Mouse (Mus musculus) layer of hippocampus, postnatal 25 days (tissue): ENCODE results near the gene Tnnt3. TPM values are rescaled to one million over a fixed set of nuclear protein-coding genes. Genes with fewer than 3 reads are reported as not detected.

Experiments used
- DNase-seq, 2 experiments: peaks; one replicate each; pipeline ENCODE4 v3.0.0; 2022; ENCODE audit warnings: mixed read lengths in 2 of 2, low spot score in 1 of 2; ENCODE audit errors: extremely low spot score in 1 of 2
- total RNA-seq, 2 experiments: library from RNA; stranded (reverse); gene quantifications; 2 replicates each; pipeline ENCODE4 v1.2.3; 2021

Tnnt3 gene
- not detected for total RNA-seq

DNA sequence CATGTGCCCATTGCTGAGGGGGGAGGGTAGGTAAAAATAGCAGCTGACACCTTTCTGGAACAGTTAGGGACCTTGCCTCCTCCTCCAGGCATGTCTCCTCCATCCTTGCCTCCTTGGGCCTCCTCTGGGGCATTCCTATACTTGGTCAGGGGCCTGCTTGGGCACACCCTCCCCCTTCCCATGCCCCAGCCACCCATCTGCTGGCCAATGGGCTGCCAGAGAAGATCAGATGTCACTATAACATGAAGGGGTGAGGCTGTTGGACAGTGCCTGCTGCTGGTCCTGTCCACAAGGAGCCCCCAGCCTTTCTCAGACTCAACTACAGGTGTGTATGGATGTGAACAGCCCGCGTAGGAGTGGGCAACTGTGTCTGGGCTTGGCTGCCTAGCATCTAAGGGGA is at the start of gene Tnnt3:
Tnnt3 (plus strand) TSS at position 262 of the 400 bp plus-strand sequence.
- DNase-seq, result no peak

DNA sequence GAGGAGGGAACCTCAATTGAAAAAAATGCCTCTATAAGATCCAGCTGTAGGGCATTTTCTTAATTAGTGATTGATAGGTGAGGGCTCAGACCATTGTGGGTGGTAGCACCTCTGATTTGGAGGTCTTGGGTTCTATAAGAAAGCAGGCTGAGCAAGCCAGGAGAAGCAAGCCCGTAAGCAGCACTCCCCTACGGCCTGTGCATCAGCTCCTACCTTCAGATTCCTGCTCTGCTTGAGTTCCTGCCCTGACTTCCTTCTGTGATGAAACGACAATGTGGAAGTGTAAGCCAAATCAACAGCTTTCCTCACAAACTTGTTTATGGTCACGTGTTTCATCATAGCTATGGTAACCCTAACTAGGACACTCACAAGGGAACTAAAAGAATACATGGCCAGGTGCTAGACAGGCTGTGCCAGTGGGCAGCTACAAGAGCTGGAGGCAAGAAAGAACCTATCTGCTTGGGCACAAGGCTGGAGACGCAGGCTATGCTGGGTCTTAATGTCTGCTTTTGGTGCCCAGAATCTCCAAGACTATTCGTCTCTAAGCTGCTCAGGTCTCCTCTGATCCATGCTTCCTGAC is 49.5 kb upstream of the Tnnt3 start:
- DNase-seq, result no peak

DNA sequence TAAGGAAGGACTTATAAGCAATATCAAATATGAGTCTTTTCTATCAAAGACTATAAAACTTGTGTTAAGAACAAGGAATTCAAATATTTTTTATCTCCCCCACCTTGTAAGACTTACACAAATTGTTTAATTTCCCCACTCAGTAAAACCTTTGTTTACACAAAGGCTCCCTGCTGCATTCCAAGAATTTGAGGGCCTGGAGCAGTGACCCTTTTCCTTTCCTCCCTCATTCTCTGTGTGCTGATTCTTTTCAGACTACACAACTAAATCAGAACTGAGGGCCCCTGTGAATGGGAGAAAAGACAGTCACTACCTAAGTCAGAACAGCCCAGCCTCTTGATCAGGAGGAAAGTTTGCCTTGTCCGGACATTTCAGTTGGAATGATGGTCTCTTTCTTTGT is 43.9 kb upstream of the Tnnt3 start:
- no peak for DNase-seq

DNA sequence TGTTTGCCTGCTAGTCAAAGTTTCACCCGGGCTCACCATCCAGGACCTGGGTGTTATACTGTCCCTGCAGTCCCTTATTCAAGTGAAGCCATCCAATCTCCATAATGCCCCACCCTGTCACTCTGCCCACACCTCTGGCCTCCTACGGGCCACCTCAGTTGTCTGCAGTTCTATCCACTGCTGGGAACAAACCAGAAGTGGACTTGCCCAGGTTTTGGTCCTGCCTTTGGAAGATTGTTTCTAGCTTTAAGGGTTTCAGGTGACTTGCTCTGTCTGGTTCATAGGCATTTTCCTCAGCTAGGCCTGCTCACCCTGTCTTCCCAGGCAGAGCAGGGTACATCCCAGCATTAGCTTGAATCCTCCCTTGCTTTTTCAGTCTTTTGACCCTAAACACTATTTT is 43.4 kb upstream of the Tnnt3 start:
- DNase-seq, result no peak

DNA sequence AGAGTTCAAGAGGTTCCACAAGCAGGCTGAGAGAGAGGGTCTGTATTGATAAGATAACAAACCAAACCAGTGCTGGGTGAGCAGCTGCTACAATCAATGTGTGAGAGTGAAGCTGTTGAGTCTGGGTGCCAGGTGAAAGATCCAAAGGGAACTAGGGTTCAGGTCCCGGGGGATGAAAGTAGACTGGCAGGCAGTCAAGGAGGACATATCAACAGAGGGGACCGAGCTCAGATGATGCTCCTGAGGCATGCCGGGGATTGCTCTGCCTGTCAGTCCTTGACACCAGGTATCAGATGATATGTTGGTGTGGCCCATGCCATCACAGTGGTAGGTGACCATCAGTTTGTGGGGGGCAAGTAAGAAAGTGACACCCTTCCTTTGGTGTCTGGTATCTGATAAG is 41.8 kb upstream of the Tnnt3 start:
- no peak for DNase-seq

DNA sequence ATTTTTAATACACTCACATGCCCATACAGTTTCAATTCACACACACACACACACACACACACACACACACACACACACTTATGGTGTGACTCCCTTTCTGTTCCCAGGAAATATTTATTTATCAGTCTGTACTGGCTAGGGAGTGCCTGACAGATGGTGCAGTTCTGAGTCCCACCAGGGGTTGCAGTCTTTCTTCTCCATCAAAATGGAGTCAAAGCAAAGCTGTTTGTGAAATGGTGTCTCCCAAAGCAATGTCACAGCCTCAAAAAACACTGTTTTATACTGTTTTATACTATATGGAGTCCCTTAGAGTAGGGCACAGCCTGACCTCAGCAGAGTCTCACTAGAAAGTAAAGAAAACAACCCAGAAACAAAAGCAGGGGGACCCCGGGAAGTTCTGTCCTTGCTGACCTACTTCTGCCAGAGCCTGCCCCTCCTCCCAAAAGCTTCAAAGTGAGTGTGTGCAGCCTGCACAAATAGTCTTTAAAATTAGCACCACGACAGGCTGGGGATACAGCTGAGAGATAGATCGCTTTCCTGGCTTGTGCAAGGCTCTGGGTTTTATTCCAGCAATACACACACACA is 41.3 kb upstream of the Tnnt3 start:
- DNase-seq, result no peak

DNA sequence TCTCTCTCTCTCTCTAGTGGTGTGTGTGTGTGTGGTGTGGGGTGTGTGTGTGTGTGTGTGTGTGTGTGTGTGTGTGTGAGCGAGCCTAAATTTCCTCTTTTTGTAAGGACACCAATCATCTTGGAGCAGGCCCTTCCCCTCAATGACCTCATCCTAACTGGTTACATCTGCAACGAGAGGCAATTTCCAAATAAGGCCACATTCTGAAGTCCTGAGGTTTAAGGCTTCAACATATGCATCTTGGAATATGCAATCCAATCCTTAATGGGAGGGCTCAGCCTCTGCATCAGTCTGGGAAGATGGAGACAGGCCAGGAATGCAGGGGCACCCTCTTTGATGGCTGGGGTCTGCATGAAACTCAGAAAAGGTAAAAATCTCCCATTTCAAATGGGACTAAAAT is 40.6 kb upstream of the Tnnt3 start:
- DNase-seq, result no peak

DNA sequence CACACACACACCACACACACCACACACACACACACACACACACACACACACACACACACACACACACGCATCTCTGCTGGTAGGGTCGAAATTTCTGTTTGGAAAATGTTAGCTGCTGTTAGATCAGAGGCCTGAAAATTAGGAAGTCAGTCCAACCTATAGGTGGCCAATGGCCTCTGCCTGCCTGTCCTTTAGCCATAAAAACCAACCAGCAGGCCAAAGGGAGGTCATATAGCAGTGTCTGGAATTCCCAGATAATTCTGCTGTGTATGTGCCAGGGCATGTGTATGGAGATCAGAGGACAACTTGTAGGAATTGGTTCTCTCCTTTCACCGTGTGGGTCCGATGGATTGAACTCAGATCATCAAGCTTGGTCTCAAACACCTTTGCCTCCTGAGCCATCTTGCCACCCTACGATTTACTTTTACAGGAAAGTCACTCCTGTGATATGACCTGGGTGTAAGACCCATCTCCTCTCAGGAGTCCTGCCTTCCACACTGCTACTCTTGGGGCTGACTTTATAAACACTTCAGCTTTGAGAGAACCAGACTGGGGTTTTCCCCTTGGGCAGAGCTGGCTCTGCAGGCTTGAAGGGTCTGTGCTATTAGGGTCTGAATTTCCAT is 39.8 kb upstream of the Tnnt3 start:
- DNase-seq, result no peak

DNA sequence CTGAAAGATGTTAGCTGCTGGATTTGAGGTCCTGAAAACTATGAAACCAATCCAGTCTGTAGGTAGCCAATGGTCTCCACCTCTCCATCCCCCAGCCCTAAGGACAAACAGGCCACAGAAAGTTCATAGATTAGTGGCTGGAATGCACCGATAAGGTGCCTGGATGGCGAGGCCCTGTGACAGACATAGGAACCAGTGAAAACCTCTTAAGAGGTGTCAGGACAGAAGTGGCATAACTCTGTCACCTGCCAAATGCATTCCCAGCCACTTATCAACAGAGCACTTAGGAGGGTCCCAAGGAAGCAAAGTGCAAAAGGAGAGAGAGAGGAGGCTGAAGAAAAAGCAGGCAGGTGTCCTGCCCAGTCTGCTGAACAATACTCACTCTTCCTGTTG is 39.3 kb upstream of the Tnnt3 start:
- DNase-seq, result peak in 1 of 2 experiments; percentile 1

DNA sequence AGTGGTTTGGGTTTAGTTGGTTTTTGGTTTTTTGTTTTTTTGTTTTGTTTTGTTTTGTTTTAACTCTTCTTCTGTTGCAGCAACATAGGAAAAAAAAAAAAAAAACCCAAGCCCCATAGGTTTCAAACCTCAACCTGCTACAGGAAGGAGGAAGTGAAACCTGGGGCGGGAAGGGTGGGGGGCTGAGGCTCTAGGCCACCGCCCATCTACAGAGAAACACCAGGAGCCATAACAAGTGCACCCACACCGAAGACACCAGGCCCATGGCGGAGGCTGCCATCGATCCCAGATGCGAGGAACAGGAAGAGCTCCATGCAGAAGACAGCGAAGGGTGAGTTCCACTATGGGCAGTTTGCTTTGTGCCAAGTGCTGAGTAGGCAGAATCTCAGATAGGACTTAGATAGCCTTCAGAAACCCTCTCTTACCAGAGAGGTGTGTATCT is 38.0 kb upstream of the Tnnt3 start, which contains the start of gene Lsp1:
Lsp1 (plus strand) TSS at position 174 of the 442 bp plus-strand sequence.
- DNase-seq, result no peak

DNA sequence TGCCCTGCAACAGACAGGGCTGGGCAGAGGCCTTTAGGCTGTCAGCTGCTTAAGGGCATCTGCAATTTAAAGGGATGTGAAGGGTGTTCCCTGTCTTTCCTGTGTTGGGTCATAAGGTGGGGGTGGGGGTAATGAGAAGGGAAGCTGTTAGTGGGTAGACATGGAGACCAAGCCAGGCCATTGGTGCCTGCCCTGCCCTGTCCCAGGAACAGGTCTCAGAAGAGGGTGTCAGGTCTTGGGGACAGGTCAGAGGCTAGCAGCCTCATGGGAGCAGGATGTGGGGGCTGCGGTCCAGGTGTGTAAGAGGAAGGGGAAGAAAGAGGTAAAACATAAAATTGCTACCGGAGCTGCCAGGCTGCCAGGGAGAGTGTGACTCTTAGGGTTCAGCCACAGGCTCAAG is 37.2 kb upstream of the Tnnt3 start:
- peak in 1 of 2 experiments; percentile 2 for DNase-seq

DNA sequence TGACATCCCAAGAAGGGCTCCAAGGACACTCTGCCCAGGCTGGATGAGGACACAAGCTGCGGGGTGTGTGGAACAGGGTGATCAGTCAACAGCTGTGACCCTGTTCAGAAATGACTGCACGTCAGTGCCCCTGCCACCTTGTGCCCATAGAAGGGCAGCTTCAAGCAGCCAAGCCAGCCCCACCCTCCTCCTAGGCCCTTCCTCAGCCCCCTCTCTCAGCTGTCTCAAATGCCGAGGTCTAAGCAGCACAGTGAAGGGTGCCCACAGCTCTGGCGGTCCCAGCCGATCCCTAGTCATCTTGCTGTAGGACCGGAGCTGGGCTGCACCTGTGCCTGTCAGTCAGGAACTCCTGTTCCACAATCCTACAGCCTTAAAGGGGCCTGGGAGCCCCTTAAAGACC is 36.4 kb upstream of the Tnnt3 start:
- no peak for DNase-seq

DNA sequence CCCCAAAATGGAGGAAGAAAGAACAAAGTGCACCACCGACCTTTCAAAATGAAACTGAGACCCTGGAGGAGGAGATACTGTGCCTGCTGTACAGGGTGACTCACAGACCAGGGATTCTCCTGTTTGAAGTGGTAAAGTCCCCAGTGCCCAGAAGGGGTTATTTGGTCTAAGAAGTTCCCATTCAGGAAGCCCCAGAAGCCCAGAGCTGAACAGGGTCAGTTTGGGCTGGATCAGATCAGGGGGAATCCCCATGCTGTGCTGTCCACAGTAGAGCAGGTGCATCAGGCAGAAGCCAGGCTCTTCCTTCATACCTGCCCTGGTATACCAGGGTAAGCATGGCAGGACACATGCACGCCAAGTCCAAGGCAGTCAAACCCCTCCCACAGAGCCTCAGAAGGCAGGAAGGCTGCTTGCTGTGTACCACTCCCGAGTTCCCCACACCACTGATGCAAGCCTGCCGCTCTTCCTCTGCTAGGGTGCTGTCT is 36.0 kb upstream of the Tnnt3 start:
- DNase-seq, result no peak

DNA sequence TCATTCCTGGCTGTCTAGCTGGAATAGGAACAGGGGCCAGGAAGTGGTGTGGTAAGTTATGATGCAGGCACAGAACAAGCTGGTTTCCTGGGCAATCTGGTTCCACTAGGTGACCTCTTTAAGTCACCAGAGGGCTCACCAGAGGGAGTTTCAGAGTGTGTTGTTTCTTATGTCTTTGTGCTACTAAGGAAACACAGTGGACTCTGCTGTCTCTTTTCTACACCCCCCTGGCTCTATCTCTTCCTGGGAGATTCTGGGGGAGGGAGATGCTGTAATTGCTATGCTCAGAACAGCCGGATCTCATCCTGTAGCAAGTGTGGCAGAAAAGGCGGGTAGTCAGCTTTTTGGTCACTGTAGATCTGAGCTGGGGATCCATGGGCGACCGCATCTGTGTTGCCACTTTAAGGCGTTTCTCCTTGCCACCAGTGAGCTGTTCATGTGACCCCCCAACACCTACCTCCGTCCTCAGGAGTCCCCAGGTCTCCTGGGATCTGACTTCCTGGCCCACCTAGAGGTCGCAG is 28.4 kb upstream of the Tnnt3 start:
- no peak for DNase-seq

DNA sequence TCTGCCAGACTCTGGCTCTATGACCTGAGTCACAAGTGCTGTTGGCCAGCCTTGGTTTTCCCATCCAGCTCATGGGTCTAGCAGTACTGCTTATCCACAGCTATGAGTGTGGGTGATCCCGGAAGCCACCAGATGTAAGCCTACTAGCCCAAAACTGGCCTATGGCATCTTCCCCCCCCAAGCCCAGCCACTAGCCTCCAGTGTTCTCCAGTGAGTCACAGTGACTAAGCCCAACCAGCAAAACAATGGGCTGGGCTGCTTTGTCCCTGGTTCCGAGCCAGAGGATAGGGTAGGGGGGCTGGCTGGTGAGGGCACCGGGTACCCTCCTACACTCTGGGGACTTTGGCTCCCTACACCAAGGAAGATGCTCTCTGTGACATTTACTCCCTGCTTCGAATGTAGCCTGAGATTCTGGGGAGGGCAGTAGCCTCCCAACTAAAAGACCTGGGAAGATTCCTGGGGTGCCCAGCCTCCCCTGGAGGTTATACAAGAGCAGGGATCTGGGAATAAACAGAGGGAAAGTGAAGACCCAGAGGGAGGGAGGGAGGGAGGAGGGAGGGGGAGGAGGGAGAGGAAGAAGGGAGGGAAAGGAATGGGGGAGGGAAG is 27.7 kb upstream of the Tnnt3 start:
- DNase-seq, result no peak

DNA sequence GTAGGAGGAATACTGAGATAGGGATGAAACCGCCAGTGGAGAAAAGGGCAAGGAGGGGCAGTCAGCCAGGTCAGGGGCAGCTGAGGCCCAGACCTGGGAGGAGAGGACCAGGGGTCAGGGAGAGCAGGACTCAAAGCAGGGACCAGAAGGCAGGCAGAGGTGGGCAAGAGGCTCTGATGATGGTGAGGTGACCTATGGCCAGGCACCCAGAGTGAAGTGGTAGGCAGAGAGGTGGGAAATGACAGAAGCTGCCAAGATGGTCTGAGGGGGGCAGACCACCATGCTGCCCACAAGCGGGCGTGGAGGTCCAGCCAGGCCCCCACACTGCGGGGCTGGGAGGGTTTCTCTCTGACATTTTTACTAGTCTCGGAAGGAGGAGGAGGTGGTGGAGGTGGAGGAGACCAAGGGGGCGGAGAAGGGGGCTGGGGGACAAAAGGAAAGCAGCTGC is 27.2 kb upstream of the Tnnt3 start:
- DNase-seq, result no peak

DNA sequence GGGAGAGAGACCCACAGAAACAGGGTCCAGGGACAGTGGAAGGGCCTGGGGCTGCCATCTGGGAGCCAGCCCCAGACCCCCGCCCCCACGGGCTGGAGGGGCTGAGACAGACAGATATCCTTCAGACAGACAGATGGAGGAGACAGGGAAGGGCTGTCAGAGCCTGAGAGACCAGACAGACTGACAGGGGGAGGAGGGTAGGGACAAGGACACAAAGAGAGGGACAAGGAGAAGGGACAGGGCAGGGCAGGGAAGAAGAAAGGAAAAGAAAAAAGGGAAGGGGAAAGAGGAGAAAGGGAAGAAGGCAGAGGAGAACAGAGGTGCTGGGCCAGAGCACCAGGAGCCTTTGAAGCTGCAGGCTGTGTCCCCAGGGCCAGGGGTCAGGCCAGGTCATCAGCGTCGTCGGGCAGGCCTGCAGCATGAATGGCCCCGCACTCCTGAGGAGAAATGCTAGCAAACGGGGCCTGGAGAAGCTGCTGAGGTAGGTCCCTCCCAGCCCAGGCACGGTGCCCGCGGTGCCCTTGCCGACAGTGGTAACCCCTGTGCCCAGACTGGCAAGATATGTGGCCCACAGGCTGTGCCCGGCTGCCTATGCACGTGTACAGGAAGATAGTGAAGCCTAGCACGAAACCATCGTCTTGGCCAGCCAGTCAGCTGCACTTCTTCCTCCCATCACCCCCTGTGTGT is 26.6 kb upstream of the Tnnt3 start:
- no peak for DNase-seq

DNA sequence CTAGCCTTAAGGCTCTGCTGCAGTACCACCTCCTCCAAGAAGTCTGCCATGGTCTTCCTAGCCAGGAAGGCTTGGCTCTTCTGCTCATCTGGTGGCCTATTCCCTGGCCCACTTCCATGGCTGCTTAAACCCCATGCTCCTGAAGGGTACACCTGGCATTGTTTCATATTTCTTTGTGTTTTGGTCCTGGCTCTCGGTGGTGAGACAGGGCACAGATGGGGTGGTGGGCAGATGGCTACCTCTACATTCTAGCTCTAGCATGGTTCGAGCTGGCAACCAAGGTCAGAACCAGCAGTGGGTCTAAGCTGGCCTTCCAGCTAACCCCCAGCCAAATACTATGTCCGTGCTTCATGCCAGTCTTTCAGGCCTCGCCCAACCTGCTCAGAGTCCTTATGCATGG is 25.7 kb upstream of the Tnnt3 start:
- no peak for DNase-seq

DNA sequence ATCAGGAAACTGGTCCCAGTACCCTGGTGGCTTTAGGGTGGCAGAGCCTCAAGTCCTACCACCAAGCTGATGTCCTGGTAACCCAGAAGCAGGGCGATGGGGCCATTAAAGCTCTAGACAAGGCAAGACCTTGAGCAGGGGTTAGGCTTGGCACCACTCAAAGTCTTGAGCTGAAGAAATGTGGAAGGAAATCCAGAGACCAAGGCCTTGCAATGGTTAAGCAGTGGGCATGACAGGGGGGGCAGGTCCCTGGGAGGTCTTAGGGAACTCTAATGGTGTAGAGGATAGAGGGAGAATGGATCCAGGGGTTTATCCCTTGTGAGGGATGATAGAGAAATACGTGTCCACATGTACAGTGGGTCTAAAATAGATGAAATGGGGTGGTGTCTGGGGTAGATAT is 25.2 kb upstream of the Tnnt3 start:
- no peak for DNase-seq

DNA sequence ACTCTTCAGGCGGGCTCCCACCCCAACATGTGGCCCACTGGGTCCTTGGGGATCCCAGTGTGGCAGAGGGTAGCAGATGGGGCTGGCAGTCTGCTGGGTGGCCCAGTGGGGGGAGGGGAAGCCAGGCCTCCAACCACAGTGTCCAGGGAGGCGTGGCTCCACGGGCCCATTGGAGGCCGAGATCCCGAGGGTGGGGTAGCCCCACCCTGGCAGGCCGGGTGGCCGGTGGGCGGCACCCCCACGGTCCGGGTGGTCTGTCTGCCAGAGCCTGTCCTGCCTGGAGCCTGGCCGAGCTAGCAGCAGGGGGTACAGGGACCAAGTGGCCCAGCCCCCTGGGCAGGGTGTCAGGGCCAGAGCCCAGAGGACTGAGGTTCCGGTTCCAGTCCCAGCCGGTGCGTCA is 23.8 kb upstream of the Tnnt3 start:
- DNase-seq, result no peak

DNA sequence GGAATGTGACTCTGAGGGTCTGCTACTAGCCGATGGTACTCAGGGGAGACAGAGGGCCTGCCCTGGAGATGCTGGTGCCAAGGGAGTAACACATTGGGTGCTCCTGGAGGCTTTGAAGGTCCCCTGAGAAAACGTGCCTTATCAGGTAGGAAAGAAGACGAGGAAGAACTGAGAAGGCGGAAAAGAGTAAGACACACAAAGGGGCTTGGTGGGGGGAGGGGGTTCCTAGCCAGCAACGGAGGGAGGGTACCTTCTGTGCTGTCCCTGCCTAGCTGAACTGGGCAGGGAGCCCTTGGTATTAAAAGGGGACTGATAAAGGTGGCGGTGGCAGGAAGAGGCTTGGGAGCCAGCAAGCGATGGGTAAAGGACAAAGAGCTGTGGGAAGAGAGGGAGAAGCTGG is 23.0 kb upstream of the Tnnt3 start:
- no peak for DNase-seq
